Mouse (Mus musculus): ENCODE measurements around the gene Nphp4.

Nphp4 gene

DNA sequence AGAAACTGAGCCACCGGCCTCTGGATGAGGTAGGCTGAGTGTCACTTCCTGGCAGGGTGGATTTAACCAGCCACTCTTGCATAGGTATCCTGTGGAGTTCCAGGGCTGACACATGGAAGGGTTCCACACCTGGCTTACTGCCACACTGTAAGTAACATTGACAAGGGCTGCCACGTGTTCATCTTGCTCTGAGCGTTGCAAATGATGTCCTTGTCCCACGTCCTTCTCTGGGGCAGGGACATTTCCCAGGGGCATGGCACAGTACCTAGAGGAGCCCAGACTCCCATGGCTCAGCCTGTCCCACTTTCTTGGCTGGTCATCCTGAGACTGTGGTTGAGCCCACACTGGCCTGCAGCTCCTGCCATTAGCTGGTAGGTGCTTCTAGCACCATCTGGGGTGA, 91.5 kb downstream of the Nphp4 start:
- no peak for DNase-seq (ENCODE audit: low spot score)

DNA sequence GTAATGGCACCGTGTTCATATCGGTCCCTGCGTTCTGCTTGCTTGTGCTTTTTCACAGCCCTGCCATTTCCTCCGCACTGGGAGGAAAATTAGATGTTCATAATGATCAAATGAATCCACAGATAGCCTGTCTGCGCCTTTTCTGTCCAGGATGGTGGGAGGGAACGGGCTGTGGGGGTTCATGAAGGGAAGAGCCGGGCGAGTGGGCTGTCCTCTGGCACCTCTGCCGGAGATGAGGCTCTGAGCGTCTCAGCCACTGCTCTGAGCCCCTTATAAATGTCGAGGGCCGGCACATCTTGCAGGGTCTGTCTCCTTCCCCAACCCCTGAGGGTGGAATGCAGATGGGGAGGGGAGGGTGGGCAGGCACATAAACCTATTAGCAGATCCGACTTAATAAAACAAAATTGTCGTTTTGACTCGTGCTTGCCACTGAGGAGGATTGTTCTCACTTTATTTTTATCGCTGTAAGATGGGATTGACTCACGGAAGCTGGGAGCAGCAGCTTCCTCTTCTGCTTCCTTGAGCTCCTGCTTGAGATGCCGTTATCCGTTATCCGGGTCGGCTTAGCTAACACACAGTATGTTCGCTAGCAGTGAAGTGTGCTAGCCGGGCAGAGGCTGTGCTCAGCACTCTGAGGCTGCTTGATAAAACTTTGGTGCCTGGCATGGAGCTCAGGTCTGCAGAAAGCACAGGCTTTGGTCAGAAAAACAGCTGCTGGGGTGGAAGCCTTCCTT, 92.3 kb downstream of the Nphp4 start:
- DNase-seq (ENCODE audit: low spot score) = no peak

DNA sequence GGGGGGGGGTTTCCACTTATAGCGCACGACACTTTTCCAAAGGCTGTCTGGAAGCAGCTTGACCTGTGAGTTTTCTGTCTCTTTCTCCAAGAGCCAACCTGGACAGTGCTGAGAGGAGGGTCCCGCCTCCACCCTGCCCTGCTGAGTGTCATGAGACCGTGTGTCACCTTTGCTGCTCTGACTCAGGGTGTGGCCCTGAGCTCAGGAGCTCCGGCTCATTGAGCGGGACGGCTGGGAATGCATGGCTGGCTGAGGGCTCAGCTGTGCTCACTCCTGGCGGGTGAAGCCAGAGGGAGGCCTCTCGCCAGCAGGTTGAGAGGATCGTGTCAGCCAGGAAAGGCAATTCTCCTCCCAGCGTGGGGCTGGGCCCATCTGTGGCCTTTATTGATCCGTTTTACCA, 97.8 kb downstream of the Nphp4 start:
- no peak for DNase-seq (ENCODE audit: low spot score)

DNA sequence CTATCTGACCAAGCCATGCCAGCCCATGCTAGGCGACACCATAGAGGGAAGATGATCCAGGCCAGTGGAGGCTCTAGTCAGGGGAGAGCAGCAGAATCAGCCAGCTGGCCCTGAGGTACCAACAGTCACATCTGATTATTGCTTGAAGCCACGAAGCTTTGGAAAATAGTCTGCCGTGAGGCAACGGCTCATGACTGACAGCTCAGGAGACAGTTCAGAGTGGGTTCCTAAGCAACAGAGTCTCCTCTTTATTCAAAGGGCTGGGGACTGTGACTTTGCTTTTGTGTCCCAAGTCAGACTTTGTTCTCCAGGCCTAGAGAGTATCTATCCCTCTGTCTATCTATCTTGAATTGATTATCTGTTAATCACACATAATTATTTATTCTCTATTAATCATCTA, 100.3 kb downstream of the Nphp4 start:
- no peak for DNase-seq (ENCODE audit: low spot score)

DNA sequence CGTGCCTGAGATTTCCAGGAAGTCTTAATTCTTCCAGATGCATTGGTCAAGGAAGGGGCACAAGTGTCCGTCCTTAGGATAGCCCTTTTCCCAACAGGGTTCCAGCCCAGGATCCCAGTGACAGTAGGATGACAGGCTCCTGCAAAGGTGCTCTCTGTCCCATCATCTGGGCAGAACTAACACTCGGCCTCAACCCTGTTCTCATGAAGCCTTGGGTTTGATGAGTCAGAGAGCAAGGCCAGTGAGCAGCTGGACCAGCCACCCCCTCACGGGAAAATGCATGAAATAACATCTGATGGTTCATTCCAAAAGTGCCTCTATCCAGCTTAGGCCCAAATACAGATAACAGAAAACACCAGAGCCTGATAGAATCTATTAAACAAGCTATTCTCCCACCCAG, 103.5 kb downstream of the Nphp4 start:
- no peak for DNase-seq (ENCODE audit: low spot score)

DNA sequence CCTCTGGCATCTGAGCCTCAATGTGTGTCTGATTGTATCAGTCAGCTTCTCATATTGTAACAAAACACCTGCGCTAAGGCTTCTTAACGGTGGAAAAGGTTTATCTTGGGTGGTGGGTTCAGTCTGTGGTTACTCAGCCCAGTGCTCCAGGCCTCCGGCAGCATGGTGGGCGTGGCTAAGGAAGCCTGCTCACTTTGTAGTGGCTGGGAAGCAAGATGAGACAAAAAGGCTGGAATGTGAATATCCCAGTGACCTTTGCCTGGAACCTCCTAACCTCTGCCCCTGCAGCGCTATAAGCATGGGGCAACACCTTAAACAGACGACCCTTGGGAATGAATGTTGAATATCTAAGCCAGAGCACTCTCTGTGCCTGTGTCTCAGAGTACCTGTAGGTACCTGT, 105.7 kb downstream of the Nphp4 start:
- no peak for DNase-seq (ENCODE audit: low spot score)

DNA sequence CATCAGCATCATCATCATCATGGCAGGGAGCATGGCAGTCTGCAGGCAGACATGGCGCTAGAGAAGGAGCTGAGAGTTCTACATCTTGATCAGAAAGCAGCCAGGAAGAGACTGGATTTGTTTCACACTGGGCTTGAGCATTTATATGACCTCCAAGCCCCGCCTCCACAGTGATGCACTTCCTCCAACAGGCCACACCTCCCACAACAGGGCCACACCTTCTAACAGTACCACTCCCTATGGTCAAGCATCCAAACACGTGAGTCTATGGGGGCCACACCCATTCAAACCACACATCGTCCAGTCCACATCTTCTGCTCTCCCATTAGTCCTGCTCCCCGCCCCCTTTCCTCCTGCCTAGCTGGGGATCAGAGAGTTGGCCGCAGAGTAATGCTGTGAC, 107.1 kb downstream of the Nphp4 start:
- DNase-seq (ENCODE audit: low spot score) = no peak

DNA sequence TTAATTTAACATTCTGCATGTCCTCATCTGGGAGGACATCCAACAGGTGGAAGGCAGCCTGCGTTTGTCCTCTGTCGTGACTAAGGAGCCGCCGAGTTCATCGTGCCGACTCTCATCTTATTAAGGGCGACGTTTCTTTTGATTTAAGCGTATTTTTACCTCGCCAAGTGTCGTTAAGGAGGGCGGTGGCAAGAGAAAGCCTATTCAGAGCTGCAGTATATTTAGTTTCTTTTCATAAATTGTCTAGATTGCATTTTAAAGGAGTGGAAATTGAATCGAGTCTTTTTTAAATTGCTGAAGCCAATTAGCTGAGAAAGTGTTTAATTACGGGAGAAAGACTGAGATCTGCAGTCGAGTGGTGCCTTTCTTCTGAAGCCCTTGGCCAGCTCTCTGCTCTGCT, 109.0 kb downstream of the Nphp4 start:
- DNase-seq (ENCODE audit: low spot score) = no peak

DNA sequence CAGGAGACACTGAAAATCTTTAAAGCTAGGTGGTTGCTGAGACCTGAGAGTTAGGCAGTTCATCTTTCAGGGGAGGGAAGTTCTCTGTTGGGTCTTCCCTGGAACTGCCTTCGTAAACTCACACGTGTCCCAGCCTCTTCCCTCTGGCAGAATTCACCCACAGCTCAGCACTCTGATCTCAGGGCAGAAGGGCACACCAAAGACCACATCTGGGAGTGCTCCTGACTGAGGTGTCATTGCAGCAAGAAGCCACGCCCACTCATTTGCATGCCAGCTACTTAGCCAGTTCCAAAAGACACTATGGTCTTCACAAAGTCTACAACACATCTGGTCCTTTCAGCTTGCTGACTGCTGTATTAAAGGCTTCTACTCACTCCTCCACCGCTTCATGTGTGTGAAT, 109.7 kb downstream of the Nphp4 start:
- DNase-seq (ENCODE audit: low spot score) = no peak

DNA sequence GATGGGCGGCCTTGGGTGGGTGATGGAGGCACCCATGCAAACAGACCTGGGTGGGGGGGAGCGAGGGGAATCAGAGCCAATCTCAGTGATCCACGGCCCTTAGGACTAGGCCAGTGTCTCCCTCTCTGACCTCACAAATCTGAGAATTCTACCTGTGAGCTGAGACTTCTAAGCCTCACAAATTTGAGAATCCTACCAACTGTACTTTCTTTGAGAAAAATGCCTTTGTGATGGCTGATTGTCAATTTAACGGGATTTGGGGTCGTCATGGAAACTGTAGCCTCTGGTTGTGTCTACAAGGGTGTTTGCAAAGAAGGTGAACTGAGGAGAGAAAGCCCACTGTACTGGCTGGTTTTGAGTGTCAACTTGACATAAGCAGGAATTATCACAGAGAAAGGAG, 127.8 kb downstream of the Nphp4 start:
- no peak for DNase-seq (ENCODE audit: low spot score)

DNA sequence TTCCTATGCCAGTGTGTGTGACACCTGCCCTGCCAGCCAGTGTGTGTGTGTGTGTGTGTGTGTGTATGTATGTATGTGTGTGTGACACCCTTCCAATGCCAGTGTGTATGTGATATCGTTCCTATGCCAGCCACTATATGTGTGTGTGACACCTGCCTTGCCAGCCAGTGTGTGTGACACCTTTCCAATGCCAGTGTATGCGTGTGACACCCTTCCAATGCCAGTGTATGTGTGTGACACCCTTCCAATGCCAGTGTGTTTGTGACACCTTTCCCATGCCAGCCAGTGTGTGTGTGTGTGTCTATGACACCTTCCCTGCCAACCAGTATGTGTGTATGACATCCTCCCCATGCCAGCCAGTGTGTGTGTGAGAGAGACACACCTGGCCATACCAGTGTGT, 132.7 kb downstream of the Nphp4 start:
- DNase-seq (ENCODE audit: low spot score) = no peak

DNA sequence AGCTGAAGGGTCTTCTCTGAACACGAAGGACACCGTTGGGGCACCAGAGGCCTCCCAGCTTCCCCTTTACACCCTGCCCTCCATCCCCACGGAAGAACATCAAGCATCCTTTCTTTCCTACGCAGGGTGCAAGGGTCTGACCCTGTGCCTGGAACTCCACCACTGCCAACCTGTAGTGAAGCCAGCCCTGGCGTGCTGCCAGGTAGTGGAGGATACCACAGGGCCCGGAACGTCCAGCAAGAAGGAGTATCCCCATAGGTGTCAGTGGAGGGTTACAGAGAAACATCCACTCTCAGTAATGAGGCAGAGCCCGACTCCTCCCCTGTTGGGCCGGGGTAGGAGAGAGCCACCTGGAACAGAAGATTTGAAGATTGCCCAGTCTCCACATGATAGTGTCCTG, 133.5 kb downstream of the Nphp4 start:
- DNase-seq (ENCODE audit: low spot score) = no peak

Measured in adipocyte (in vitro differentiated cells).